Mouse (Mus musculus) bone marrow, adult 2 months (tissue): ENCODE data around the gene Gli2.

Experiments used
- CTCF ChIP-seq: fragments of 200-500 bp; IDR thresholded peaks from 2 replicates; pipeline ENCODE4 v1.5.1; 2011; ENCODE audit warnings: low read length, control low read depth; ENCODE audit not compliant: control insufficient read depth, insufficient read depth
- POLR2A ChIP-seq: fragments of 200-500 bp; IDR thresholded peaks from 2 replicates; pipeline ENCODE4 v1.6.1; 2011; ENCODE audit warnings: low read depth, mild to moderate bottlenecking, control low read depth, low read length, borderline replicate concordance; ENCODE audit not compliant: control insufficient read depth

- no peak for TF ChIP-seq POLR2A
- no peak for TF ChIP-seq CTCF
Measured at GRCm38 (mm10) chr1:119076333-119076732, 22.9 kb upstream of the Gli2 start.
